Mouse (Mus musculus): ENCODE results near the gene Plce1.

Plce1 gene

DNA sequence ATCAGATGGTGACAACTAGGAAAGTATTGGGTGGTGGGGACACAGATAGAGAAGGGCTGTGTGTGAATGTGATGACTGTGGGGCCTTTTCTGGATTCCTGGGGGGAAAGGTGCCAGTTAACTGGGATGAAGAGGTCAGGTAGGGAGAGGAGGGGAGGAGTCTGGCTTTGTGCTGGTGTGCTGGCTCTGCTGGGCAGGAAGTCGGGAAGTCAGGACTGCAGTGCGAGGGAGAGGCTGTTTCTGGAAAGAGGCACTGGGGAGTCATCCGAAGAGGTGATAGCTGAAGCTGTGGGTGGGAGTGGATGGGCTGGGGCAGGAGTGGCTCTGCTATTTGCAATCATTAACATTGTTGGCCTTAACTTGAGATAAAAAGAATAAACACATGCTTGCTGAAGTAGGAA is 23.7 kb downstream of the Plce1 start:
- DNase-seq, result peak; percentile 95

DNA sequence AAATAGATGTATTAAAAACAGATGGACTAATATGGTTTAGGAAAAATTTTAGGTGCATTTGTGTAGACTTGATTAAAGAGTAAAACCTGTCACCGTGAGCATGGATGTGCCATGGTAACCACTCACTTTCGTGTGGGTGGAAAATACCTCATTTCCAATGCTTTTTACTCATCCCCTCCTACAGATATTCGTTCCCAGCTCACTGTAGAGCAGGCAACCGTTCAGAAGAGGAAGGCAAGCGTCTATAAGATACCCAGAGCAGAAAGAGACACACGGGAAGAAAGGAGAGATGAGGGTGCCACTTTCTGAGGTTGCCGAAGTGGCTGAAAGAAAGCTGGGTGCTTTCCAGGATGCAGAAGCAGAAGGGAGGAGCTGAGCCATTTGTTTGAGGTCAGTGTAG is 25.2 kb downstream of the Plce1 start:
- DNase-seq, result peak; percentile 68

DNA sequence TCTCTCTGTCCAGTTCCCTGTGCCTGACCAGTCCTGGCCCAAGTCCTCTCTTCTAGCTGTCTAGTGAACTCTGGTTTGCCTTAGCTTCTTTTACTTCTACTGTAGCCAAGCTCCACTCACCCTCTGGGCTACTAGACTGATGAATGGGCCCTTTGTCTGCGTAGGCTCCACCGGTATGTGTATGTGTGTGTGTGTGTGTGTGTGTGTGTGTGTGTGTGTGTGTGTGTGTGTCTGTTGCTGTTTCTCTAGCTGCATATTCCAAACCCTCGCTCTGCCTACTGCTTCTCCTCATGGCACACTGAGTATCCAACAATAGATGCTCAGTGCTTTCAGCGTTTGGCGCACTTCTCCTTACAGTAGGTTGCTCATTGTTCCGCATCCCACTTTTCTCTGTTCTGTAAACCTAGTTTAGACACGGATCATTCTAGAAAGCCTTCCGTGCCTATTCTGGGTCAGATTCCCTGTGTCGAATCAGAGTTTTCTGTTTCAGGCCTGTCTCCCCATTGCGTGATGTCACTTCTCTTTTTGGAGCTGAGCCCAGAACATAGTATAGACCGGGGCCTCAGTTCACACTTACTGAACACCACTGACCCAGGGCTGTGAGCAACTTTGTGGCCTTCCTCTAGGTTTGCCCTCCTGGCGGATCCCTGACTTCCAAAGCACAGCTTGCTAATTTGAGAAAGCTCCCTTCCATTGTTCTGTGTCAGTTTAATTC is 26.5 kb downstream of the Plce1 start:
- DNase-seq, result peak; percentile 86

DNA sequence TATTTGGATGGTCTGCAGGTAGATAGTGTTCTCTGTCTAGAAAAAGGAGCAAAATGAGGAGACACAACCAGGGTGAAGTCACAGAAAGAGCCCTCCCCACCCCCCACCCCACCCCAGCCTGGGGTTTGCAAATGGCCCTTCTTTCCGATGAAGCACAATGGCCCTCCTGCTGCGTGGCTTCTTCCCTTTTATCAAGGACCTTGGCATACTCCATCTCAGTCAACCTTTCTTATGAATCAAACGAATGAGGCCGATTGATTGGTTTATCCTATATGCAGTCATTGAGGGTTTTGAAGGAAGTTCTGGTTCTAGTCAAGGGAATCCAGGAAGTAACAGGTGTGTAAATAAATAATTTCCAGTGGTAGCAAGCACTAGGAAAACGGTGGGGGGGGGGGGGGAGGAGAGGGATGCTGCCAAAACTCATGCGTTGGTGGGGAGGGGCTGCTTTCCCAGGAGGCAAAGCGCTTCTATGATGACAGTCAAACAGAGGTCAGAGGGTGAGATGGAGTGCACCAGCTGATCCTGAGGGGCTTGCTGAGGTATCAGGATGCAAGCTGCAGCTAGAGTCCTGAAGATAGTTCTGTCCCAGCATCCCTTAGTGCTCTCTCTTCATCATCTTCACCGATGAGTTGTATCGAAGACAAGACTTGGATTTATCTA is 27.2 kb downstream of the Plce1 start:
- peak; percentile 24 for DNase-seq

DNA sequence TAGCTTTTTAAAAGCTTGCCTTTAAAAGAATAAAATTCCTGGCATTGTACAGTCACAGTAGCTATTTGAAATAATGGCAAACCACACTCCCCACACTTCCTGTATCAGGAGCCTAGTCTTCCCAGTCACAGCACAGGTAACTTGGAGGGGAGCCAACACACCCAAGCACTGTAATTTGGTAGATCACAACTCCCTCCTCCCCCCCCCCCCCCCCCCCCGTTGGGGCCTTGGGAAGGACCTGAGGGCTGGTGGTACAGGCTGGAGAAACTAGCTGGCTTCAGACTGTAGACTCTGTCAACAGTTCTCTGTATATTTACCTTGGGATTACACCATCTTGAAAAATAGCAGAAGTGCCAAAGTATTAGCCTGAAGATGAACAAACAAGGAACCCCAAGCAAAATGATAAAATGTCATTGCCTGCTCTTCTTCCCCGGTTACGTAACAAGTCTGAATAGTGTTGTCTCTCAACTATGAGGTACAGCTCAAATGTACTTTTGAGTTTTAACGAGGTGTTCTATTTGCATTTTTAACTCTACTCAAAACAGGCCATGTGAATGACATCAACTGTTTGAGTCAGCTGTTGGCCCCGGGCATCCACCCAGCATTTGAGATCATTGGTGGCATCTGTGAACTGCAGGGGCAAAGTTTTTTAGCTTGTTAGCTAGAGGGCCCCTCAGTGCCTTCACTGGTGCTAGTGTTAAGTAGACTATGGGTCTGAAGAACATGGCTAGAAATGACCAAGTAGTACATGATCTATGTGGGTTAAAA is 33.7 kb downstream of the Plce1 start:
- peak; percentile 77 for DNase-seq

DNA sequence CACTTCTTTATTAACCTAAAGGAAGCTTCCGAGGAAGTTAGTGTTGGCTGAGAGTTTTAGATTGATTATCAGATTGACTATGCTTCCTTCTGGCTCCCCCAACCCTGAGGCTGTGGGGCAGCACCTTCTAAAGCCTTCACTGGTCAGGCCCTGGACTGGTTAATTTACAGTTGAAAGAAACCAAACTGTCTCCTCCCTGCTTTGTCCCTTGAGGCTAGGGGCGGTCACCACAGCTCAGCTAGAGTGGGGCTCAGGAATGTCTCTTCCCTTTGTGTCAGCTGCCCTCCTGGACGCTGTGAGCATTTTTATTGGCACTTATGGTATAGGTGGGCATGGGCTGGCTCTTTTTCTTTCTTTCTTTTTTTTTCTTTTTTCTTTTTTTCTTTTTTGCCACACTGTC is 45.9 kb downstream of the Plce1 start:
- peak; percentile 39 for DNase-seq

DNA sequence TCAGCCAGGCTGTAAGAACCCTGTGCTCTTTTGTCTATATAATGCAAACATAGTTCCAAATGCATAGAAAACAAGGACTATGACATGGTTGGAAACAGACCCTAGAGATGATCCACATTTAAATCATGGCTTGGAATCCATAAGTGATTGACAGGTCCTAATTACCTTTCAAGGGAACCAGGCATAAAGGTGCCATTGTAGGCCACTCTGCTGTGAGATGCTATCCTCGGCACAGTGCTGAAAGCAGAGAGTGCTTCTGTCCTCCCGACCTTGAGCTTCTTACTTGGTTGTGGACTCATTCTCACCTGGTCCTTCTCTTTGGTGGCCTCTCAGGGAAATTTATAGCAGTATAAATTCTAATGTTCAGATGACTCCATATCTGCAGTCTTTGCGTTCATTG is 46.6 kb downstream of the Plce1 start:
- DNase-seq, result no peak

DNA sequence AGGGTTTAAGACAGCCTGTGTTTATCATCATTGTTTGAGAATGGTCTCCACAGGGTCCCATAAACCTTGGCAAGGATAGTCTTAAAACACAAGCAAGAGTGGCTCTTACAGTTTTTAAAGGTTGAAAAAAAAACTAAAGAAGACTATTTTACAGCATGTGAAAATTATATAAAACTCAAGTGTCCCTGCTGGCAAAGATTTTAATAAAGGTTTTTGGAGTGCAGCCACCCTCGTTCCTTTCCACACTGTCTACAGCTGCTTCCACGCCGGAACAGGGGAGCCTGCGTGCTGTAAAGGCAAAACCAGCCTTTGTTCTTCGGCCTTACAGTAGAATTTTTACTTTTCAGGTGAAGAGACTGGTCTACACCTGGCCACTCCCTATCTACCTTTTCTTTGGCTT is 52.3 kb downstream of the Plce1 start:
- DNase-seq, result peak; percentile 82

DNA sequence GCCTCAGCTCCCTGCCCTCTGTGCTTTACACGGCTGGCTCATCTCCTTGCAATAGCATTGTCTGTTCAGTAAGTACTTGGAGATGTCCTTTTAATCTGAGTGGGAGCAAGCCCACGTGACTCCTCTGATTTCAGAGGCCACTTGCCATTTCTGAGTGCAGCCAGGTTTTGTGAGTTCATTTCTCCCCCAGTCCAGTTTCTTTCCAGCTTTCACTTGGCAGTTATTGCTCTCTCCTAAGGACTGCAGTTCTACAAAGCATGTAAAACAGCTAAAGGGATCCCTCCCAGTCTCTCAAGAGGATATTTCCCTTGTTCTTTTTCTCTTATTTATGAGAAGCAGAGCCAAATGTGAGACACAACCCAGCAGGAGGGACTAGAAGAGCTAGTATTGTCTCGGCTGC is 58.4 kb downstream of the Plce1 start:
- peak; percentile 94 for DNase-seq

DNA sequence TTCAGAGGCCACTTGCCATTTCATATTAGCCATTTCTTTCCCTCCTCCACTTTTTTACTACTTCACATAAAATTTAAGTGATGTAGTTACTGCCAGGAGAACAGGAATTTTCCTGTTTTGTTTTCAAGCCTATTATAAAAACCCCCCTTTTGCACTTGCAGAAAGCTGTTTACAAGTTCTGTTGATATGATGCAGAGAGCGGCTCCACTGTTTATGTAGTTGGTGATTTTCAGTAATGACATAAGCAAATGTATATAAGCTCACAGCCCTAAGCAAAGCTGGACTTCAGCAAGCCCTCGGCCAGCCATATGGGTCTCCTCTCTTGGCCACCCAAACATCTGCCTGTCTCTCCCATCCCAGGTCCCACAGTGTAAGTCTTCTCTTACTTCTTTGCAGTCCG is 59.6 kb downstream of the Plce1 start:
- DNase-seq, result no peak

DNA sequence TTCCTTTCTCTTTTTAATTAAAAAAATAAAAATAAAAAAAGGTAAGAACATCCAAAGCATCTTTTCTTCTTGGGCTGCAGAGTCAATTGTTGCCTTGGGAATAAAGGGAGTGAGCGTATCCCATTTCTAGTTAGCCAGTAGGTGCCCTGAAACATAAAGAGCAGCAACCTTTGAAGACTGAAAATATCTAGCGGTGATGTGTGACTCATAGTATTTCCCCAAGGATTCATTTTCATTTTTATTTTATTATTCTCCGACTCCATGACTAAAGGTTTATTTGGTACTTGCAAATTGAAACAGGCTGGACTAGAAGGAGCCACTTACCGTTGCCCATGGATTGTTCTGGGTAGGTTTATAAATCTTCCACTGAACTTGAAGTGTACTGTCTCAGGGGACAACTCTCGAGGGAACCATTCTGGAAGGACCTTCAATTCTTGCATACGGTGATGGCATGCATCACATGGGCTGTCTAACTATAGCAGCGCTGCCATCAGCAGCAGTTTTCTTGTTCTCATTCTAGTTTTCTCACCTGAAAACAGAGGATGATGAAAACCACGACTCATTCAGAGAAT is 68.7 kb downstream of the Plce1 start:
- no peak for DNase-seq

DNA sequence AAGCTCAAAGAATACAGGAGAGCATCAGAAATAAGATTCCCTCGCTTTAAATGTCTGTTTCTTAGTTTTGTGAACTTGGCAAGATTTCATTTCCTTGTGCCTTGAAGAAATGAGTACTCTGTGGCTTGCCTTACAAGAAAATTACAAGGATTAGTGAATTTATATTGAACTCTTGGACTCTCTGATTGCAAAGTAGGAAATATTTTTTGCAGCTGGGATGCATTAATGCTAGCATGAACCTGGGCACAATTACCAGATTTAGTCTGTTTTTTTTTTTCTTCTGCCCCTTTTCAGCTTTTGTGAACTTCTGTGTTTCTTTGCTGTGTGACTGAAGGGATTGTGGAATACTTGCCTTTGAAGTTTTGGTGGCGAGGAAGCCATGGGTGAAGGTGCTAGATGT is 72.6 kb downstream of the Plce1 start:
- DNase-seq, result no peak

DNA sequence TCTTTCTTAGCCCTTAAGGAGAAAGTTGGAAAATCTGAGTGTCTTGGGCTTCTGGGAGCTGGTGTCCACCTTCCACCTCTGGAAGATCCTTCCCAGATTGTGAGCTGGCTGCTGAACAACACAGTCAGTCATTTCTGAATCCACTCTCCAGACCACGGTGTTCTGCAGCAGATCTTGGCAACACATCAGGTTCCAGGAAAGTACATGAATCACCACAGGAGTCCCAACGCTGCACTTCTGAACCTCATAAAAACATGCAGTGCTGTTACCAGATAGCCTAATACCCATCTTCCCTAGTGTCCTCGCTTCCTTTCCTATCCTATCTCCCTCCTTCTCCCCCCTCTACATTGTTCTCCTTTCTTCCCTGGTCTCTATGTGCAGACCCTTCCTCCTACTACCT is 74.5 kb downstream of the Plce1 start:
- DNase-seq, result peak; percentile 92

DNA sequence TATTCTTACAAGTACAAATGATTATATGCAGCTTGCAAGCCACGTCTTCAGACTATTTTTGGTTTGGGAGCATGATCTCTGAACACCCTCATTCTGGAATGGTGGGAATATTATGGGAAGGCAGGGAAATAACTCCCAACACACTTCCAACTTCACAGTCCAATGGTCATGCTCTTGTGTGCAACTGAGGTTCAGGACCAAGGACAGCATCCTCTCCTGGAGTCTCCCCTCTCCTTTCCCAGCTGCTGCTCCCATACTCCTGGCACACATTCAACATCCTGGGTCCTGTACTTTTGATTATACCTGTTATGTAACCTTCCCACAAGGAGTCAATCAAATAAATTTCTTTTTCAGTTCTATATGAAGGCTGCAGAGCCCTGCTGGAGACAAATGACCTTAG is 77.9 kb downstream of the Plce1 start:
- DNase-seq, result peak; percentile 86

DNA sequence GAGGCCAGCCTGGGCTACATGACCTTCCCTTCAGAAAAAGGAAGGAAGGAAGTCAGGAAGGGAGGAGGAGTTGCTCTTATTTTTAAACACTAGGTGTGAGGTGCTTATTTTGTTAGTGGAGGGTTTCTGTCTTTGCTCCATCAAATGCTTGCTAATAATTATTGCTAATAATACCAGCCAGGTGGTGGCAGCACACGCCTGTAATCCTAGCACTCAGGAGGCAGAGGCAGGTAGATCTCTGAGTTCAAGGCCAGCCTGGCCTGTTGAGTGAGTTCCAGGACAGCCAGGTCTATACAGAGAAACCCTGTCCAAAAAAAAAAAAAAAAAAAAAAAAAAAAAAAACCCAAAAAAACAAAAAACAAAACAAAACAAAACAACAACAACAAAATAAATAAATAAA is 81.0 kb downstream of the Plce1 start:
- peak; percentile 52 for DNase-seq

DNA sequence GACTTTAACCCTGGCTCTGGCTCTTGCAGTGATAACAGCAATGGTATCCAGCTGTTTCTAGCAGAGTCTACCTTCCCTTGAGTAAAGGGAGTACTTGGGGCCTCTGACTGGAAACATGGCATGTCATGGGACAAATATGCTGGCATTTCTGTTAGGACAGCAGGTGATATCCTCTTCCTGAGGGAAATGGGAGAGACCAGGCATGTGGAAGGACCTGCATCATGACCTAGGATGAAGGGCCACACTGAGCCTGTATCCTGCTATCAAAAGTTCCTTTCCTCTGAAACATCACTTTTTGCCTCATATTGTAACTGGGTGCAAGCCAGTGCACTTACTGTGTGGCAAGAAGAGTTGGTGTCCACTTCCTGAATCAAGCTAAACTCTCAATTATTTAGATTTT is 85.2 kb downstream of the Plce1 start:
- DNase-seq, result peak; percentile 91

DNA sequence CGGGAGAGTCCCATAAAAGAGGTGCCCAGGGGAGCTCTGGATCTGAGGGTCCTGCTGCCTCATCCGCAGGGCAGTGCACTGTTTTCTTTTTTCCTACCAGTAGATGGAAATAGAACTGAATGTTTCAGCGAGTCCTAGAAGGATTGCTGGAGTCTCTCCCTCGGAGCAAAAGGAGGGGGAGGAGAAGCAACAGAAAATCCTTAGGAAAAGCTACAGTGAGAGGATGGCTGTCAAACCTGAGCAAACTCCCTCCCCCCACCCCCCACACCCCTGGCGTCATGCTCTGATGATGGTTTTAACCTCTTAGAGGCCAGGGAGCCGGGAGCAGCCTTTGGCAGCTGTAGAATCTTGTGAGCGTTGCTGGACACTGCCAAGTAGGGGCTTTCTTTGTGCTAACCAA is 85.8 kb downstream of the Plce1 start:
- no peak for DNase-seq

DNA sequence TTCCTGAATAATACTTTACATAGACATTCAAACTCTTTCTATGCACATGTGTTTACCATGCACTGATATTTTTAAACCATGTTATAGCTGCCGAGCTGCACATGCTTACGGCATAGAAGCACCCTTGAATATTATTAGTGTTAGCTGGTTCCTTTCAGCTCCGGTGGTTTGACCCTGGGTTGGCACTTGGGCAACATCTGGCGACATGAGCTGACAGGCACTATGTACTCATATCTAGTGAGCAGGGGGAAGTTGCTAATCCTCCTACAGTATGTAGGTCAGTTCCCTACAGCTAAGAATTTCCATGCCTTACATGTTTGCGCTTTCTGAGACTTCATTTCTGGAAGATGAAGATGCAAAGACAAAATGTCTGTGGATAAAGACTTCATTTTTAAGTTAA is 86.4 kb downstream of the Plce1 start:
- DNase-seq, result no peak

DNA sequence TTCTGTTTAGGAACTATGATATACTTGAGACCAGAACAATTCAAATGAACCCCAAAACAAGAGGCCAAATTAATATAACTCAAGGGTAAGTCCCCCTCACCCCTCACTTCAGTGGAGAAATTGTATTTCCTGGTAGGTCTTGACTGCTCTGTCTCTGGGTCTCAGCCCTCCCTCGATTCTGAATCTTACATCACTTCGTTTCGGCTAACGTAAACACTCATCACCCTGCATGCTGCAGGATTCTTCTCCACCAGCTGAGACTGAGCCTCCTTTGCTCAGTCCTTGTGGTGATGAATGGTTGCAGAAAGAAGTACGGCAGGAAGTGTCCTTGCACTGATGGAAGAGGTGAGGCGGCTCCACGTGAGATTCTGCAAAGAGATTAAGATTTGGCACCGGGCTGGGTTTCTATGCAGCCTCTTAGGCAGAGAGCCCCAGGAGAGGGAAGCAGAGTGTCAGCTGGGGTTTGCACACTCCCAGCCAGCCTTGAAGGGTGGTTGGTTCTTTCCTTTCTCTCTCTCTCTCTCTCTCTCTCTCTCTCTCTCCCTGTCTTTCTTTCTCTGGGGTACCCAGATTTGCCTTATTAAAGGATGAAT is 97.7 kb downstream of the Plce1 start:
- DNase-seq, result peak; percentile 86

DNA sequence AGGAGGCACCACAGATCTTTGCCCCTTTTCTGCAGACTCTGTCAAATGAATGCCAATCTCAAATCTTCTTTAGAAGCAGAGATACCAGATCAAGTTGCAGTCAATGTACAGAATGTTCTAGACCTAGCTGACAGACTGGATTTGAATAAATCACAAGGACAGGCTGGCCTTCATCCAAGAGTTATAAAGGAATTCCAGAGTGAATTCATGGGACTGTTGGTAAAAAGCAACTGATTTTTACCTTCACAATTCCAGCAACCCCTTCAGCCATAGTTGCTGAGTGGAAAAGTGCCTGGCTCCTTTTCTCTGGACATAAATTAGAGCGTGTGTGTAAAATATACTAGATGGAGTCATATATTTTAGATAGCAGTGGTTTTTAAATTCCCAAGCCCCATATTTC is 102.0 kb downstream of the Plce1 start:
- DNase-seq, result no peak

DNA sequence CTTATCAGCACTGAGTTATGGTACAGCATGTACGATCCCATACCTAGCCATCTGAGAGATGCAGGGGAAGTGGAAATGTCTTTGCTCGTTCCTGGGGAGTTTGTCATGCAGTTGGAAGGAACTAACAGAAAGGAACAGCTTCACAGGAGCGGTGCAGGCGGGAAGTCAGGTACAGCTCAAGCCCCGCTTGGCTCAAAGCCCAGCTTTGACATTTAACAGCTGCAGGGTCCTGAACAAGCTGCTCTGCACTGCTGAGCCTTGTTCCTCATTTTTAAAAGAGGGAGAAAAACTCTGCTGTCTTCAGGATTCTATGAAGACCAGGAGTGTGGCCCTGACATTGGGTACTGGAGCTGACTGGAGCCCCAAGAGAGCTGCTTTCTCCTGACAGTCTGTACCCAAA is 106.7 kb downstream of the Plce1 start:
- DNase-seq, result peak; percentile 91

DNA sequence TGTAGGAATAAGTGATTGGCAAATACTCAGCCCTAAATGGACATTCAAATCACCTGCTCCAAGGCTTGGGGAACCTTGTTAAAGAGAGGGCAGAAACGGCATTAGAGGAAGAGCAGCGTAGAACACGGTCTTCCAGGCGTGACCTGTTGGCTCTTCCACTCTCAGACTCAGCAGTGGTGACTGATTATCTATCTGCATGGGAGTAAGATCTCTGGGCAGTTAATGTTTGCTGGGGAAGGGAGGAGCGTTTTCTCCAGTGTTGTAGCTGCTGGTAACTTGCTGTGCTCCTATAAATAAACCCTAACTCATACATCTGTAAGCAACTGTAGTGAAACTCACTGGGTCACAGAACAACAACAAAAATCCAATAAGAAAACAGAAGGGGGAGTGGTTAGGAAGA is 108.6 kb downstream of the Plce1 start:
- no peak for DNase-seq

DNA sequence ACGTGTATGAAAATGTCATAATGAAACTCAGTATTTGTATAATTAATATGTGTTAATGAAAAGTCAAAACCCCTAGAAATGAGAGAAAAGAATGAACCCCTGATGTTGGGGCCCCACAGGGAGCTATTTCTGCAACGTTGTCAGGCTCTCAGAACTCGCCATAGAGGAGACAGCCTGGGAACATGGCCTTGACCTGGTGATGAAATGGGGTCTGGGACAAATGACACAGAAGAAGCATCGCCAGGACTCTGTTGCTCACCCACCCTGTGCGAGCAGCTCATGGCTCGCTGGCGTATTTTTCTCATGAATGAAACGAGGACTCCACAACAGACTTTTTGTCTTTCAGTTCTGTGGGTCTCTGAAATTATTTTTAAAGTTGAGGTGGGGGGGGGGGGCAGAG is 109.0 kb downstream of the Plce1 start:
- DNase-seq, result no peak

Measured in heart, adult 11 months (tissue).